Mouse (Mus musculus) hindbrain, embryonic 14.5 days (tissue): Measurements from ENCODE around the gene Rasgrp3. TPM values are rescaled to one million over a fixed set of nuclear protein-coding genes. Genes with fewer than 3 reads are reported as not detected.

Experiments
- ATAC-seq: fragments of 200-750 bp; cut with Nextera tagmentation; 2 replicates; pipeline ENCODE4 v1.8.0; 2017; ENCODE audit warnings: moderate number of reproducible peaks, mild to moderate bottlenecking, moderate TSS enrichment, moderate library complexity; ENCODE audit not compliant: low FRiP score
- DNase-seq: peaks from one replicate; pipeline ENCODE4 v3.0.0-alpha.2; 2015; ENCODE audit warnings: low spot score
- H3K27ac ChIP-seq: fragments of 300-500 bp; sonication (generic); 2 replicates; pipeline ENCODE4 v1.5.1; 2014; ENCODE audit warnings: mild to moderate bottlenecking, moderate library complexity
- H3K27me3 ChIP-seq: fragments of 300-500 bp; sonication (generic); 2 replicates; pipeline ENCODE4 v1.6.1; 2014; ENCODE audit warnings: mild to moderate bottlenecking, low read length, mixed read lengths; ENCODE audit not compliant: control insufficient read depth, insufficient read depth
- H3K36me3 ChIP-seq: fragments of 300-500 bp; sonication (generic); replicated peaks from 2 replicates; pipeline ENCODE4 v1.6.1; 2014; ENCODE audit not compliant: control insufficient read depth, insufficient read depth
- H3K4me1 ChIP-seq: fragments of 300-500 bp; sonication (generic); replicated peaks from 2 replicates; pipeline ENCODE4 v1.6.1; 2014; ENCODE audit warnings: antibody characterized with exemption, low read length, mixed read lengths; ENCODE audit not compliant: control insufficient read depth, insufficient read depth
- H3K4me2 ChIP-seq: fragments of 300-500 bp; sonication (generic); replicated peaks from 2 replicates; pipeline ENCODE4 v1.6.1; 2014; ENCODE audit warnings: mild to moderate bottlenecking, moderate library complexity
- H3K4me3 ChIP-seq: fragments of 300-500 bp; sonication (generic); replicated peaks from 2 replicates; pipeline ENCODE4 v1.5.1; 2014; ENCODE audit warnings: mild to moderate bottlenecking, low read length
- H3K9ac ChIP-seq: fragments of 300-500 bp; sonication (generic); 2 replicates; pipeline ENCODE4 v1.6.1; 2014
- H3K9me3 ChIP-seq: fragments of 300-500 bp; sonication (generic); 2 replicates; pipeline ENCODE4 v1.6.1; 2016; ENCODE audit warnings: low read length; ENCODE audit not compliant: control insufficient read depth
- WGBS: fragments of 180-500 bp; shearing (Covaris S2); extraction: QIAGEN DNeasy Blood & Tissue Kit; methylation state at CpG from one replicate; pipeline ENCODE4 v1.1.7; 2014; 5-methylcytosine and 5-hydroxymethylcytosine counted together
- polyA plus RNA-seq: library from polyadenylated mRNA; unstranded; fragments of >200 nt; fragmentation: Nextera tagmentation; extraction: Ambion mirVana; gene quantifications from 2 replicates; pipeline ENCODE4 v1.2.1, GENCODE M21; 2014

Gene Rasgrp3
- polyA plus RNA-seq, 1 experiment from 2014 or later = 8.6 TPM

GRCm38 (mm10) chr17:75505053-75505452 is 69.4 kb downstream of the Rasgrp3 start:
- WGBS = 93% methylated on average over 5 of the region's 5 CpGs
- Histone ChIP-seq H3K4me2 (no peak overlapping the region), H3K9ac (no peak overlapping the region), H3K4me1 (no peaks in the 10 kb centered on the region), H3K27me3 (no peaks in the 10 kb centered on the region), H3K27ac (no peak overlapping the region), H3K36me3 (no peaks in the 10 kb centered on the region), H3K4me3 (no peak overlapping the region), H3K9me3 (no peaks in the 10 kb centered on the region)
- no peak for ATAC-seq
- DNase-seq = no peak

GRCm38 (mm10) chr17:75506097-75506675 is 70.5 kb downstream of the Rasgrp3 start:
- 91% methylated on average over 10 of the region's 10 CpGs for WGBS
- ATAC-seq (no peak), DNase-seq (no peak)
- Histone ChIP-seq H3K27me3 (no peaks in the 10 kb centered on the region), H3K4me3 (no peak overlapping the region), H3K36me3 (no peaks in the 10 kb centered on the region), H3K4me1 (no peaks in the 10 kb centered on the region), H3K9me3 (no peaks in the 10 kb centered on the region), H3K9ac (no peak overlapping the region), H3K4me2 (no peak overlapping the region), H3K27ac (no peak overlapping the region)

GRCm38 (mm10) chr17:75506708-75507641 is 71.3 kb downstream of the Rasgrp3 start:
- no peaks in the 10 kb centered on the region for H3K36me3 ChIP-seq

GRCm38 (mm10) chr17:75509257-75509656 is 73.6 kb downstream of the Rasgrp3 start:
- Histone ChIP-seq H3K36me3 (no peaks in the 10 kb centered on the region), H3K4me3 (no peak overlapping the region), H3K27ac (no peak overlapping the region), H3K9me3 (no peaks in the 10 kb centered on the region), H3K9ac (no peak overlapping the region), H3K4me1 (no peaks in the 10 kb centered on the region), H3K27me3 (no peaks in the 10 kb centered on the region), H3K4me2 (no peak overlapping the region)
- DNase-seq = no peak
- 89% methylated on average over 5 of the region's 5 CpGs for WGBS
- ATAC-seq = no peak

More at GRCm38 (mm10) chr17:75506708-75507641, 71.3 kb downstream of the Rasgrp3 start:
- H3K4me1 ChIP-seq = no peaks in the 10 kb centered on the region
- WGBS = 75% methylated on average over 10 of the region's 10 CpGs
- H3K4me3 ChIP-seq = no peak overlapping the region
- H3K4me2 ChIP-seq = no peak overlapping the region
- no peaks in the 10 kb centered on the region for H3K27me3 ChIP-seq
- DNase-seq = no peak
- no peaks in the 10 kb centered on the region for H3K9me3 ChIP-seq
- no peak overlapping the region for H3K27ac ChIP-seq
- ATAC-seq = no peak
- no peak overlapping the region for H3K9ac ChIP-seq

GRCm38 (mm10) chr17:75516591-75516990 is 80.9 kb downstream of the Rasgrp3 start:
- 83% methylated on average over 4 of the region's 4 CpGs for WGBS
- H3K4me2 ChIP-seq = no peak overlapping the region
- no peak overlapping the region for H3K27ac ChIP-seq
- no peak overlapping the region for H3K4me3 ChIP-seq
- no peaks in the 10 kb centered on the region for H3K4me1 ChIP-seq
- no peaks in the 10 kb centered on the region for H3K9me3 ChIP-seq
- H3K36me3 ChIP-seq = no peaks in the 10 kb centered on the region
- H3K9ac ChIP-seq = no peak overlapping the region
- no peak for DNase-seq
- H3K27me3 ChIP-seq = no peaks in the 10 kb centered on the region
- ATAC-seq = no peak

DNA sequence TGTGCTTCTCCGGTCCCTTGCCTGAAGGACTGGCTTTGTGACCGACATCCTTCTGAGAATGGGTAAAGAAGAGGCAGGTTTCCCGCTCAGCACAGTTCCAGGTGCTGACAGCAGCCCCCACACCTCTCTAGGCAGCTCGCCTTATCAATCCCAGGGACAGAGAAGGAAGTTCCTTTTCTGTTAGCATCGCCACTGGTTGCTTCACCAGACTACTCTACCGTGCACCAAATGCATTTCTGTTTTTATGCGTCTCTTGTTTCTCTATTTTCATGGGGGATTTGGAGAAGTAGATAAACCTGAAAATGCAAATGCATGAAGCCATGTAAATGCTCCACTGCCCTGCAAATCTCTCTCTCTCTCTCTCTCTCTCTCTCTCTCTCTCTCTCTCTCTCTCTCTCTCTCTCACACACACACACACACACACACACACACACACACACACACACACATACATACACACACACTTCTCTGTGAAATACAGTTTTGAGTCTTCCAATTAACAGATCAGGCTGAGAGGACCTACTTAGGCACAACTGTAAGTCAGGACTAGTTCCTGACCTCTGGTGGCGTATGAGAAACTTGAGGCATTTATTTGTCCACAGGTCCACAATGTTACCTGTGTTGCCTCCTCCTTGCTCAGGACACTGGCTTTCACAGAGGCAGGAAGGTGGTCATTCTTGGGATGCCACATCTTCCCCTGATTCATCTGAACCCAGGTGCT is 82.6 kb downstream of the Rasgrp3 start:
- no peaks in the 10 kb centered on the region for H3K27me3 ChIP-seq

DNA sequence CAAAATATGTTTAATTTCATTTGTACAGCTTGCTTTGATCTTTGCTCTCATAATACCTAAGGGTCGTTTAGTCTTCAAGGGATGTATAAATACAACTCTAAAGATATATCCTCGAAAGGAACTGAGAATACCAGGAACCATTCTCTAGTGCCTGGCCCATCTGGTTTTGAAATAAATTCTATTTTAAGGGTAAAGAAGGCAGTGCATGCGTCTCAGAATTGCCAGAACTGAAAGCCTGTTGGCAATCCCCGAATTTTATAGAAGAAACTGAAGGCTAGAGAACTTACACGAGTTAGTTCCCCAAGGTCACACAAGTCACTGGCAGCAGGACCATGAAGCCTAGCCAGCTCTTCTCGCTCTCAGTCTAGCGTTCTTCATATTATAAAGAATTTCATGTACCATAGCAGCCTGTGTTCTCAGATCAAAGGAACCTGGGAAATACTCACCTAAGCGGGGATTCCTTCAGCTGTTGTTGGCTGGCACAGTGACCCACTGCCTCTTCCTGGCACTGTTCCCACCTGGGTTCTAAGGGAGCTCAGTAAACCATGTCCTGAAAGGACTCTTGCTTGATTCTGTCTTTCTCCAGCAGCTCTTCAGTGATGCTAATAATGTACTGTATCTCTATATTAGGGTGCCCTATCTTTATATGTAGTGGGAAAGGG is 83.7 kb downstream of the Rasgrp3 start:
- ATAC-seq = no peak
- no peaks in the 10 kb centered on the region for H3K4me1 ChIP-seq
- no peak overlapping the region for H3K9ac ChIP-seq
- no peaks in the 10 kb centered on the region for H3K27me3 ChIP-seq
- H3K36me3 ChIP-seq = no peaks in the 10 kb centered on the region
- no peak for DNase-seq
- no peak overlapping the region for H3K4me2 ChIP-seq
- WGBS = 87% methylated on average over 8 of the region's 8 CpGs
- no peak overlapping the region for H3K4me3 ChIP-seq
- no peaks in the 10 kb centered on the region for H3K9me3 ChIP-seq
- H3K27ac ChIP-seq = no peak overlapping the region

More for the DNA sequence above, 82.6 kb downstream of the Rasgrp3 start:
- Histone ChIP-seq H3K4me1 (no peaks in the 10 kb centered on the region), H3K27ac (no peak overlapping the region), H3K9me3 (no peaks in the 10 kb centered on the region), H3K9ac (no peak overlapping the region), H3K4me3 (no peak overlapping the region), H3K36me3 (no peaks in the 10 kb centered on the region), H3K4me2 (no peak overlapping the region)
- 67% methylated on average over 8 of the region's 8 CpGs for WGBS
- DNase-seq = no peak
- no peak for ATAC-seq

- DNase-seq (no peak), ATAC-seq (no peak)
- no peak overlapping the region for H3K4me2 ChIP-seq
- WGBS = 12% methylated on average over 6 of the region's 6 CpGs
- no peaks in the 10 kb centered on the region for H3K27me3 ChIP-seq
- H3K27ac ChIP-seq = no peak overlapping the region
- no peaks in the 10 kb centered on the region for H3K9me3 ChIP-seq
- H3K4me1 ChIP-seq = no peaks in the 10 kb centered on the region
- H3K4me3 ChIP-seq = no peak overlapping the region
- H3K36me3 ChIP-seq = no peaks in the 10 kb centered on the region
- no peak overlapping the region for H3K9ac ChIP-seq
Observed at GRCm38 (mm10) chr17:75521236-75521842, 85.6 kb downstream of the Rasgrp3 start.
